Mouse (Mus musculus) limb, embryonic 11.5 days (tissue): ENCODE measurements around the gene Tbc1d22b. TPM values are rescaled to one million over a fixed set of nuclear protein-coding genes. Genes with fewer than 3 reads are reported as not detected.

Source experiments
- ATAC-seq: fragments of 200-750 bp; cut with Nextera tagmentation; 2 replicates; pipeline ENCODE4 v1.8.0; 2017; ENCODE audit warnings: low read depth; ENCODE audit not compliant: insufficient number of reproducible peaks, low FRiP score, low TSS enrichment
- DNase-seq: peaks from one replicate; pipeline ENCODE4 v3.0.0-alpha.2; 2015; ENCODE audit warnings: low spot score
- H3K27ac ChIP-seq: fragments of 300-500 bp; sonication (generic); replicated peaks from 2 replicates; pipeline ENCODE4 v1.5.1; 2014; ENCODE audit warnings: low read depth, mild to moderate bottlenecking, low read length
- H3K27me3 ChIP-seq: fragments of 300-500 bp; sonication (generic); 2 replicates; pipeline ENCODE4 v1.6.1; 2014; ENCODE audit warnings: mild to moderate bottlenecking, low read length, mixed read lengths; ENCODE audit not compliant: control insufficient read depth, insufficient read depth
- H3K36me3 ChIP-seq: fragments of 300-500 bp; sonication (generic); 2 replicates; pipeline ENCODE4 v1.6.1; 2014; ENCODE audit warnings: mild to moderate bottlenecking, low read length, moderate library complexity, mixed read lengths; ENCODE audit not compliant: control insufficient read depth, insufficient read depth
- H3K4me1 ChIP-seq: fragments of 300-500 bp; sonication (generic); 2 replicates; pipeline ENCODE4 v1.6.1; 2014; ENCODE audit warnings: low read length, mixed read lengths; ENCODE audit not compliant: control insufficient read depth, insufficient read depth
- H3K4me2 ChIP-seq: fragments of 300-500 bp; sonication (generic); 2 replicates; pipeline ENCODE4 v1.6.1; 2014; ENCODE audit warnings: low read depth, mild to moderate bottlenecking, moderate library complexity; ENCODE audit not compliant: severe bottlenecking
- H3K4me3 ChIP-seq: fragments of 300-500 bp; sonication (generic); 2 replicates; pipeline ENCODE4 v1.5.1; 2014; ENCODE audit warnings: low read depth, low read length
- H3K9ac ChIP-seq: fragments of 300-500 bp; sonication (generic); 2 replicates; pipeline ENCODE4 v1.6.1; 2014; ENCODE audit warnings: mild to moderate bottlenecking, low read length
- H3K9me3 ChIP-seq: fragments of 300-500 bp; sonication (generic); 2 replicates; pipeline ENCODE4 v1.6.1; 2016; ENCODE audit warnings: low read length; ENCODE audit not compliant: control insufficient read depth
- WGBS: fragments of 180-500 bp; shearing (Covaris S2); extraction: QIAGEN DNeasy Blood & Tissue Kit; methylation state at CpG from one replicate; pipeline ENCODE4 v1.1.7; 2014; 5-methylcytosine and 5-hydroxymethylcytosine counted together
- microRNA-seq: library from miRNA; unstranded; fragments of <30 nt; microRNA quantifications from one replicate; pipeline ENCODE4, GENCODE M21; 2016
- polyA plus RNA-seq: library from polyadenylated mRNA; unstranded; fragments of >200 nt; fragmentation: Nextera tagmentation; extraction: Ambion mirVana; gene quantifications from 2 replicates; pipeline ENCODE4 v1.2.1, GENCODE M21; 2014

Gene Tbc1d22b
- polyA plus RNA-seq, 1 experiment from 2014 or later = 19.7 TPM

- 96% methylated on average over 11 of the region's 11 CpGs for WGBS
- ATAC-seq = no peak
Measured at GRCm38 (mm10) chr17:29632312-29632711, 82.7 kb downstream of the Tbc1d22b start.

GRCm38 (mm10) chr17:29635492-29635891 lies 85.9 kb downstream of the Tbc1d22b start:
- no peak for ATAC-seq
- H3K9me3 ChIP-seq = no peaks in the 10 kb centered on the region
- H3K4me3 ChIP-seq = no peak overlapping the region
- H3K36me3 ChIP-seq = peaks cover 27% of the 10 kb centered on the region
- no peak for DNase-seq
- H3K4me1 ChIP-seq = no peaks in the 10 kb centered on the region
- 93% methylated on average over 8 of the region's 8 CpGs for WGBS
- no peak overlapping the region for H3K9ac ChIP-seq
- no peak overlapping the region for H3K4me2 ChIP-seq
- H3K27ac ChIP-seq = no peak overlapping the region
- H3K27me3 ChIP-seq = no peaks in the 10 kb centered on the region

More at GRCm38 (mm10) chr17:29632312-29632711, 82.7 kb downstream of the Tbc1d22b start:
- H3K4me1 ChIP-seq = no peaks in the 10 kb centered on the region
- H3K9me3 ChIP-seq = no peaks in the 10 kb centered on the region
- H3K9ac ChIP-seq = no peak overlapping the region
- no peak overlapping the region for H3K4me3 ChIP-seq
- peaks cover 30% of the 10 kb centered on the region for H3K36me3 ChIP-seq
- H3K27me3 ChIP-seq = no peaks in the 10 kb centered on the region
- DNase-seq = no peak
- no peak overlapping the region for H3K4me2 ChIP-seq
- no peak overlapping the region for H3K27ac ChIP-seq

DNA sequence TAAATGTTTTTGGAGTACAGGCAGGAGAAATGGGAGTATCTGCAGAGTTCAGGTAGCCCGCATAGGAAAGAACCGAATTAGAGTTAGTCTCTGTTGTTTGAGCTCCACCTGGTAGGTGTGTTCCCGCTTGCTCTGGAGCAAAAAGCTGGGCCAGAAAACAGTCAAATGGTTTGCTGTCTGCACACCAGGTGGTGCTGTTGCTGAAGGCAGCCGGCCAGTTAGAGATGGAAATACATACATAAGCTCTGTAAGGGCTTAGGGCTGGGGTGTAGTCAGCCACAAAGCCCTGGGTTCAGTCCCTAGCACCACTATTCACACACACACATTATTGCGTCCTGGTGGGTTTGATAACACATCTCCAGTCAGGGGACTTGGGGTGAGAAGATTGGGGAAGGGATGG lies 86.5 kb downstream of the Tbc1d22b start:
- peak; percentile 39 for DNase-seq
- ATAC-seq = no peak
- H3K9ac ChIP-seq = no peak overlapping the region
- H3K4me2 ChIP-seq = no peak overlapping the region
- WGBS = 72% methylated on average over 5 of the region's 5 CpGs
- H3K4me3 ChIP-seq = no peak overlapping the region
- no peaks in the 10 kb centered on the region for H3K4me1 ChIP-seq
- no peaks in the 10 kb centered on the region for H3K9me3 ChIP-seq
- H3K27ac ChIP-seq = no peak overlapping the region
- H3K27me3 ChIP-seq = no peaks in the 10 kb centered on the region
- peaks cover 33% of the 10 kb centered on the region for H3K36me3 ChIP-seq

DNA sequence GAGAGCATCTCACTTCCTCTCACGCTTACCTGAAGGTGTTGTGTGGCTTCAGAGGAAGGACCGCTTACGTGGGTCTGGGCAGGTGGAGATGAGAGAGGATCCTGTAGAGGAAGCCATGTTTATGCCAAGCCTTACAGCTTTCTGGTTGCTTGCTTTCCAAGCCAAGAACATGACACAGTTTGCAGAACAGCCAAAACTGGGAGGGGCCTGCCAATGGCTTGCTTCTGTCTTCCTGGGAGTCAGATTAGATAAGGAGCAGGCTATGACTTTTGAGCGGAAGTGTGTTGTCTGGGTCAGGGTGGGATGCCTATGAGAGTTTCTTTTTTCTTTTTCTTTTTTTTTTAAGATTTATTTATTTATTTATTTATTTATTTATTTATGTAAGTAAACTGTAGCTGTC lies 87.8 kb downstream of the Tbc1d22b start:
- Histone ChIP-seq H3K36me3 (peaks cover 36% of the 10 kb centered on the region), H3K4me1 (no peaks in the 10 kb centered on the region), H3K27me3 (no peaks in the 10 kb centered on the region), H3K9me3 (no peaks in the 10 kb centered on the region), H3K27ac (no peak overlapping the region), H3K4me3 (no peak overlapping the region), H3K9ac (no peak overlapping the region), H3K4me2 (no peak overlapping the region)
- DNase-seq (no peak), ATAC-seq (no peak)
- 96% methylated on average over 4 of the region's 4 CpGs for WGBS

- 83% methylated on average over 8 of the region's 8 CpGs for WGBS
- no peak overlapping the region for H3K4me2 ChIP-seq
- no peaks in the 10 kb centered on the region for H3K27me3 ChIP-seq
- H3K9ac ChIP-seq = no peak overlapping the region
- DNase-seq (no peak), ATAC-seq (no peak)
- no peaks in the 10 kb centered on the region for H3K4me1 ChIP-seq
- H3K9me3 ChIP-seq = no peaks in the 10 kb centered on the region
- peaks cover 34% of the 10 kb centered on the region for H3K36me3 ChIP-seq
- no peak overlapping the region for H3K4me3 ChIP-seq
- no peak overlapping the region for H3K27ac ChIP-seq
Measured at GRCm38 (mm10) chr17:29637895-29638294, 88.3 kb downstream of the Tbc1d22b start.

- H3K4me1 ChIP-seq = no peaks in the 10 kb centered on the region
- no peak for ATAC-seq
Measured at GRCm38 (mm10) chr17:29640971-29641370, 91.4 kb downstream of the Tbc1d22b start.

DNA sequence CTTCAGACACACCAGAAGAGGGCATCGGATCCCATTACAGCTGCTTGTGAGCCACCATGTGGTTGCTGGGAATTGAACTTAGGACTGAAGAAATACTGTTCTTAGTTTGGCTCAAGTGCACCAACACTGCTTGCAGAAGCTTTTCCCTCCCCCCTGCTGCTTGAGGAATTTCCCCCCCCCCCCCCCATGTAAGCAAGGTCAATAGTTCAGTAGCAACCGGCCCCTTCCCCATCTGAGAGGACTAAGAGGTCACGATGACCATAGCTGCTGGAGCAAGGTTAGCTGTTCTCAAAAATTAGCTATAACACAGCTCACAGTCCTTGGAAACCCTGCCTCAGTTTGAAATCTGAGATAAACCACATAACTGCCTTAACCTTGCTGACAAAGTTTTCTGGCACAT lies 92.6 kb downstream of the Tbc1d22b start:
- Histone ChIP-seq H3K4me3 (no peak overlapping the region), H3K9ac (no peak overlapping the region), H3K4me1 (no peaks in the 10 kb centered on the region), H3K36me3 (peaks cover 23% of the 10 kb centered on the region; the same call in 1 of the 2 replicates), H3K27ac (no peak overlapping the region), H3K4me2 (no peak overlapping the region), H3K9me3 (no peaks in the 10 kb centered on the region), H3K27me3 (no peaks in the 10 kb centered on the region)
- no peak for DNase-seq
- WGBS = 70% methylated on average over 3 of the region's 3 CpGs
- ATAC-seq = no peak

More at GRCm38 (mm10) chr17:29640971-29641370, 91.4 kb downstream of the Tbc1d22b start:
- no peak overlapping the region for H3K27ac ChIP-seq
- H3K9ac ChIP-seq = no peak overlapping the region
- 92% methylated on average over 11 of the region's 11 CpGs for WGBS
- no peak overlapping the region for H3K4me3 ChIP-seq
- DNase-seq = no peak
- H3K4me2 ChIP-seq = no peak overlapping the region
- H3K36me3 ChIP-seq = peaks cover 24% of the 10 kb centered on the region; the same call in 1 of the 2 replicates
- H3K9me3 ChIP-seq = no peaks in the 10 kb centered on the region
- no peaks in the 10 kb centered on the region for H3K27me3 ChIP-seq

Small RNAs within 50 kb of the gene (microRNA-seq; reads per million reads assigned to microRNA genes)
- not detected for gene Mir7667

Other genes starting within 250 kb of the Tbc1d22b start
- gene Pi16, start 232.1 kb upstream of the Tbc1d22b start, polyA plus RNA-seq = 0.19 and 0.21 TPM in 2 replicates
- gene Mtch1, start 201.9 kb upstream of the Tbc1d22b start, polyA plus RNA-seq = 318 and 321 TPM in 2 replicates
- 3.2 and 4.2 TPM in 2 replicates for gene Fgd2, start 188.9 kb upstream of the Tbc1d22b start, polyA plus RNA-seq
- gene Pim1, start 59.0 kb upstream of the Tbc1d22b start, polyA plus RNA-seq = 19.1 and 21.5 TPM in 2 replicates
- gene Gm17657, start 147 bp upstream of the Tbc1d22b start, polyA plus RNA-seq = not detected in 2 replicates
- 0.43 and 0.55 TPM in 2 replicates for gene Tmem217, start 2.6 kb downstream of the Tbc1d22b start, polyA plus RNA-seq
- gene Rnf8, start 65.0 kb downstream of the Tbc1d22b start, polyA plus RNA-seq = 116 TPM in 2 replicates
- gene Gm28043, start 65.1 kb downstream of the Tbc1d22b start, polyA plus RNA-seq = 2.9 and 3.1 TPM in 2 replicates
- gene Cmtr1, start 110.8 kb downstream of the Tbc1d22b start, polyA plus RNA-seq = 117 and 125 TPM in 2 replicates
- 19.2 and 20.0 TPM in 2 replicates for gene Ccdc167, start 167.3 kb downstream of the Tbc1d22b start, polyA plus RNA-seq